Mouse (Mus musculus) cortical plate, adult 2 months (tissue): ENCODE measurements at regions not wholly inside any gene's neighbourhood (a gene's known extent, or its start where the extent isn't known, plus 50 kb on each side); places are given as distances from the start of the nearest gene placed in this dataset.

ENCODE experiments used
- CTCF ChIP-seq: fragments of 200-500 bp; IDR thresholded peaks from 2 replicates; pipeline ENCODE4 v1.5.1; 2011; ENCODE audit warnings: mild to moderate bottlenecking, control low read depth, low read length; ENCODE audit not compliant: insufficient read depth; ENCODE audit errors: extremely low read depth
- POLR2A ChIP-seq: fragments of 200-500 bp; IDR thresholded peaks from 2 replicates; pipeline ENCODE4 v1.6.1; 2011; ENCODE audit warnings: mild to moderate bottlenecking, low read length, control low read depth; ENCODE audit not compliant: insufficient read depth; ENCODE audit errors: extremely low read depth

DNA sequence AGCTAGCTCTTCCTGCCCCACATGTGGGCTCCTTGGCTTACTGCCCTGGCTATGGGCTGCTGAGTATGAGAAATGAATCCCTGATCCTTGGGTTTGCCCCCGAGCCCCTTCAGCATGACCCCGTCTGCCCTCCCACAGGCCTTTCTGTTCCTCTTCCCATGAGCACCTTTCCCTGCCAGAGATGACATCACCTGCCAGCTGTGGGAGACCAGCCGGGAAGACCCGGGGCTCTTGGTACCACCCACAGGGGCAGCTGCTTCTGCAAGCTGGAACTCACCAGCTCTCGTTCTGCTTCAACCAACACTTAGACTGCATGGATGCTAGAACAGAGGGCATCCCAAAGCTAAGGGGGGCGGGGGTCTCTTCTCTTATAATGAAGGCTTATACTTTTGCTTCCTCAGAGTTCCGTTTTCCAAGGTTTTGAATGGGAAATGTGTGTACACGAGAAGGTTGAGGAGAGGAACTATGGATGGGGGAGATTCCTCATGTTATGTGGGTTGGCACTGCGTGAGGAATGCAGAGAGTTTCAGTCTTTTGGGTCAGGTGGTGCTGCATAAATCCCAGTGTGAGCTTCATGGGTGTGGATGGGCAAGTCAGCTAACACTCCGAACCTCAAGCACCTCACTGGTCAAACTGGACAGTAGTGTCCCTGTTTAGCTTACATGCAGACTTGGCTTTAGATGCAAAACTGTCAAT, 100.2 kb upstream of the Pgrmc2 start:
- TF ChIP-seq POLR2A, result no peak
- no peak for TF ChIP-seq CTCF
